Mouse (Mus musculus) forebrain, embryonic 10.5 days (tissue): ENCODE results near the gene Tgfb1i1. TPM values are rescaled to one million over a fixed set of nuclear protein-coding genes. Genes with fewer than 3 reads are reported as not detected.
A peak's percentile ranks its signal among the peaks of the same experiment; 100 is the strongest.

ENCODE experiments used
- DNase-seq: peaks from one replicate; pipeline ENCODE4 v3.0.0-alpha.2; 2017; ENCODE audit warnings: low spot score; ENCODE audit errors: extremely low spot score
- H3K27ac ChIP-seq: fragments of 300-500 bp; sonication (generic); 2 replicates; pipeline ENCODE4 v1.5.1; 2016; ENCODE audit warnings: mild to moderate bottlenecking
- H3K27me3 ChIP-seq: fragments of 300-500 bp; sonication (generic); 2 replicates; pipeline ENCODE4 v1.6.1; 2016; ENCODE audit warnings: mild to moderate bottlenecking; ENCODE audit not compliant: poor library complexity, severe bottlenecking
- H3K36me3 ChIP-seq: fragments of 300-500 bp; sonication (generic); replicated peaks from 2 replicates; pipeline ENCODE4 v1.6.1; 2016; ENCODE audit warnings: mild to moderate bottlenecking, moderate library complexity
- H3K4me1 ChIP-seq: fragments of 300-500 bp; sonication (generic); 2 replicates; pipeline ENCODE4 v1.6.1; 2016
- H3K4me3 ChIP-seq: fragments of 300-500 bp; sonication (generic); 2 replicates; pipeline ENCODE4 v1.5.1; 2016; ENCODE audit warnings: mild to moderate bottlenecking, moderate library complexity
- H3K9me3 ChIP-seq: fragments of 300-500 bp; sonication (generic); 2 replicates; pipeline ENCODE4 v1.6.1; 2016; ENCODE audit warnings: mild to moderate bottlenecking, moderate library complexity
- WGBS: fragments of 180-500 bp; shearing (Covaris S2); methylation state at CpG from one replicate; pipeline ENCODE4 v1.1.7; 2016; 5-methylcytosine and 5-hydroxymethylcytosine counted together
- polyA plus RNA-seq: library from polyadenylated mRNA; unstranded; fragments of >200 nt; fragmentation: Nextera tagmentation; extraction: Ambion mirVana; gene quantifications from 2 replicates; pipeline ENCODE4 v1.2.1, GENCODE M21; 2016

The Tgfb1i1 gene
- polyA plus RNA-seq, 1 experiment from 2014 or later = 23.3 TPM

GRCm38 (mm10) chr7:128236426-128236825, 10.2 kb upstream of the Tgfb1i1 start:
- peak overlapping the region; percentile 76; the same call in 1 of the 2 replicates for H3K4me3 ChIP-seq

GRCm38 (mm10) chr7:128236856-128237592, 9.6 kb upstream of the Tgfb1i1 start, which contains the start of gene Armc5:
TSS of gene Armc5 (plus strand) at chr7:128237342.
- 26% methylated on average over 37 of the region's 37 CpGs for WGBS
- Histone ChIP-seq H3K27ac (peak within 1 kb of the TSS; percentile 98), H3K9me3 (no peaks in the 10 kb centered on the region), H3K27me3 (no peaks in the 10 kb centered on the region), H3K4me1 (peaks cover 35% of the 10 kb centered on the region), H3K36me3 (peaks cover 40% of the 10 kb centered on the region), H3K4me3 (peak within 1 kb of the TSS; percentile 76)
- peak; percentile 84 for DNase-seq

More at GRCm38 (mm10) chr7:128236426-128236825, 10.2 kb upstream of the Tgfb1i1 start:
- H3K9me3 ChIP-seq = no peaks in the 10 kb centered on the region
- WGBS = 93% methylated on average over 13 of the region's 13 CpGs
- peaks cover 34% of the 10 kb centered on the region for H3K36me3 ChIP-seq
- no peak overlapping the region for H3K27ac ChIP-seq
- no peaks in the 10 kb centered on the region for H3K27me3 ChIP-seq
- DNase-seq = no peak
- peaks cover 35% of the 10 kb centered on the region for H3K4me1 ChIP-seq

GRCm38 (mm10) chr7:128237593-128237926, 9.1 kb upstream of the Tgfb1i1 start:
- Histone ChIP-seq H3K27me3 (no peaks in the 10 kb centered on the region), H3K36me3 (peaks cover 45% of the 10 kb centered on the region), H3K4me3 (peak overlapping the region; percentile 76), H3K9me3 (no peaks in the 10 kb centered on the region), H3K4me1 (peaks cover 35% of the 10 kb centered on the region), H3K27ac (peak overlapping the region; percentile 98)
- WGBS = under 1% methylated on average over 25 of the region's 25 CpGs
- DNase-seq = no peak

- peak within 1 kb of the TSS; percentile 98 for H3K27ac ChIP-seq
- peaks cover 36% of the 10 kb centered on the region for H3K4me1 ChIP-seq
- no peaks in the 10 kb centered on the region for H3K27me3 ChIP-seq
- under 1% methylated on average over 72 of the region's 72 CpGs for WGBS
- H3K4me3 ChIP-seq = peak within 1 kb of the TSS; percentile 76
- DNase-seq = peak; percentile 100
- peaks cover 51% of the 10 kb centered on the region for H3K36me3 ChIP-seq
- no peaks in the 10 kb centered on the region for H3K9me3 ChIP-seq
Measured at GRCm38 (mm10) chr7:128237927-128238778, 8.5 kb upstream of the Tgfb1i1 start, which contains the start of gene 9130023H24Rik. TSS of gene 9130023H24Rik (minus strand) at chr7:128238031.

- DNase-seq = no peak
- 31% methylated on average over 4 of the region's 4 CpGs for WGBS
- peak overlapping the region; percentile 76 for H3K4me3 ChIP-seq
- 0 out of 2 replicates have a peak, but pooled peaks cover under 1% of the 10 kb centered on the region for H3K27me3 ChIP-seq
- peaks cover 41% of the 10 kb centered on the region for H3K4me1 ChIP-seq
- H3K9me3 ChIP-seq = no peaks in the 10 kb centered on the region
- peak overlapping the region; percentile 98 for H3K27ac ChIP-seq
- peaks cover 56% of the 10 kb centered on the region for H3K36me3 ChIP-seq
Measured at GRCm38 (mm10) chr7:128238991-128239390, 7.6 kb upstream of the Tgfb1i1 start.

DNA sequence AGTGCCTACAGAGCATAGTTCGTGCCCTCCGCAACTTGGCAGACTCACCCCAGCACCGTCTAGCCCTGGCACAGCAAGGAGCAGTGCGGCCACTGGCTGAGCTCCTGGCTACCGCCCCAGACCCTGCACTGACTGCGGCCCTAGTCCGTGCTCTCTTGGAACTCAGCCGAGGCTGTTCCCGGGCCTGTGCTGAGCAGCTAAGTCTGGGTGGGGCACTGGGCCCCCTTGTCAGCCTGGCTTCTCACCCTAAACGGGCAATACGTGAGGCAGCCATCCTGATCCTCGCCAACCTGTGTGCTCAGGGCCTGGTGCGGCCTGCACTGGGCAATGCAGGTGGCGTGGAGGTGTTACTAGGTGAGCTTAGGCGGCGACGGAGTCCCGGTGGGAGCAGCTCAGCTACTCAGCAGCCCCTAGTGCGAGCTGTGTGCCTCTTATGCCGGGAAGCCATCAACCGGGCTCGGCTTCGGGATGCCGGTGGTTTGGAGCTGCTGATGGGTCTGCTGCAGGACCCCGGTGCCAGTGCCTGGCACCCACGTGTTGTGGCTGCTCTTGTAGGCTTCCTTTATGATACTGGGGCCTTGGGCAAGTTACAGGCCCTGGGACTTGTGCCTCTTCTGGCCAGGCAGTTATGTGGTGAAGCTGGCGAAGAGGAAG, 6.4 kb upstream of the Tgfb1i1 start:
- no peak for DNase-seq
- Histone ChIP-seq H3K4me3 (no peak overlapping the region), H3K9me3 (no peaks in the 10 kb centered on the region), H3K4me1 (peaks cover 47% of the 10 kb centered on the region), H3K36me3 (peaks cover 68% of the 10 kb centered on the region), H3K27me3 (peaks cover 12% of the 10 kb centered on the region), H3K27ac (0 out of 2 replicates have a peak overlapping the region, but pooled peaks have one; percentile 44)
- WGBS = 93% methylated on average over 27 of the region's 27 CpGs

GRCm38 (mm10) chr7:128242331-128242730, 4.3 kb upstream of the Tgfb1i1 start:
- Histone ChIP-seq H3K27me3 (peaks cover 26% of the 10 kb centered on the region), H3K9me3 (no peaks in the 10 kb centered on the region), H3K4me1 (peaks cover 54% of the 10 kb centered on the region), H3K4me3 (no peak overlapping the region), H3K36me3 (peaks cover 58% of the 10 kb centered on the region), H3K27ac (no peak overlapping the region)
- WGBS = 96% methylated on average over 16 of the region's 16 CpGs
- DNase-seq = no peak

- Histone ChIP-seq H3K9me3 (no peaks in the 10 kb centered on the region), H3K4me3 (no peak overlapping the region; the same call in 1 of the 2 replicates), H3K36me3 (peaks cover 58% of the 10 kb centered on the region), H3K4me1 (peaks cover 57% of the 10 kb centered on the region), H3K27me3 (peaks cover 34% of the 10 kb centered on the region), H3K27ac (peak overlapping the region; percentile 66)
- 46% methylated on average over 10 of the region's 10 CpGs for WGBS
- DNase-seq = no peak
Measured at GRCm38 (mm10) chr7:128243921-128244320, 2.7 kb upstream of the Tgfb1i1 start.

DNA sequence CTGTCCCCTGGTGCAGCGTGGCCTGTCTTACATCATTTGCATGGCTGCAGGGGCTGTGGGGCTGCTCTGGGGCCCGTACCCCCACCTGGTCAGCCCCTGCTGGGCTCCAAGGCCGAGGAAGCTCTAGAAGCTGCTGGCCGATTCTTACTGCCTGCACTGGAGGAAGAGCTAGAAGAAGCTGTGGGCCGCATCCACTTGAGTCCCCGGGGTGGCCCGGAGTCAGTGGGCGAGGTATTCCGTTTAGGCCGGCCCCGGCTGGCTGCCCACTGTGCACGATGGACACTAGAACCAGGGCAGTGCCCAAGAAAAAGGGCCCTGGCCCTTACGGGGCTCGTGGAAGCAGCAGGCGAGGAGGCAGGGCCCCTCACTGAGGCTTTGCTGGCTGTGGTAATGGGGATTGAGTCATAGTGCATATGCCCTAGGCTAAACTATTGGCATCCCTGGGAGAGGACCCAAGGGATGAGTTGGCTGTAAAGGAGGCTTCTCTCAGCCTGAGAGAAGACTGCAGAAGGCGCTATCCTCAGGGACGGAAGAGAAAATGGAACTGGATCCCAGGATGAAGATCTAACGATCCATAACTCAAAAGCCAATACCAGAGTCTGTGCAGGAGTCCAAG, 2.1 kb upstream of the Tgfb1i1 start:
- peaks cover 51% of the 10 kb centered on the region for H3K4me1 ChIP-seq
- 82% methylated on average over 18 of the region's 18 CpGs for WGBS
- no peak for DNase-seq
- peak overlapping the region; percentile 66 for H3K27ac ChIP-seq
- H3K27me3 ChIP-seq = peaks cover 34% of the 10 kb centered on the region
- H3K9me3 ChIP-seq = no peaks in the 10 kb centered on the region
- H3K4me3 ChIP-seq = no peak overlapping the region; the same call in 1 of the 2 replicates
- peaks cover 58% of the 10 kb centered on the region for H3K36me3 ChIP-seq

GRCm38 (mm10) chr7:128245547-128245946, 1.1 kb upstream of the Tgfb1i1 start:
- no peak overlapping the region for H3K27ac ChIP-seq
- H3K36me3 ChIP-seq = peaks cover 48% of the 10 kb centered on the region
- WGBS = 89% methylated on average over 4 of the region's 4 CpGs
- no peak for DNase-seq
- no peak overlapping the region for H3K4me3 ChIP-seq
- H3K4me1 ChIP-seq = peaks cover 43% of the 10 kb centered on the region
- peaks cover 42% of the 10 kb centered on the region for H3K27me3 ChIP-seq
- H3K9me3 ChIP-seq = no peaks in the 10 kb centered on the region

DNA sequence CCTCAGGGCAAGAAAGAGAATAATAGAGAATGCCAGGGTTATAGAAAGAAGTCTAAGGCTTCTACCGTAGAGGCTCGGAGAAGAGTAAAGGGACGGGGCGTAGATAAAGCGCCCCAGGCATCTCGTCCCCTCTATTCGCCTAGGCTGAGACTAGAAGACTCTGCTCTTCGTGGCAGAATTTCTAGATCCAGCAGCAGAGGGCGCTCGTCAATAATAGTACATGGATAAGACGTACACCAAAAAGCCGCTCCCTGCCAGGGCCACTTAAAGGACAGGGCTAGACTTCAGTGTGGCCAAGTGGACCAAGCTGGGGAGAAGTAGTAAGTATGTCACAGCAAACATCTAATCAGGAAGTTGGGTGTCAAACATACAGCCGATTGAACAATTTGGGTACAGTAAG, 831 bp downstream of the Tgfb1i1 start:
- Histone ChIP-seq H3K27ac (peak overlapping the region; percentile 83), H3K4me1 (peaks cover 47% of the 10 kb centered on the region), H3K27me3 (peaks cover 61% of the 10 kb centered on the region), H3K36me3 (peaks cover 29% of the 10 kb centered on the region), H3K4me3 (peak overlapping the region; percentile 56), H3K9me3 (no peaks in the 10 kb centered on the region)
- WGBS = 2% methylated on average over 13 of the region's 13 CpGs
- DNase-seq = peak; percentile 81
